Mouse (Mus musculus): ENCODE results near the gene Exosc8. TPM values are rescaled to one million over a fixed set of nuclear protein-coding genes. Genes with fewer than 3 reads are reported as not detected.

Exosc8 gene
- polyA plus RNA-seq, 1 experiment from 2014 or later = 119 TPM

- Histone ChIP-seq H3K27me3 (ENCODE audit: control insufficient read depth, insufficient read depth, low read depth, low read length) (no peaks in the 10 kb centered on the region), H3K4me2 (ENCODE audit: low read depth, low read length) (peak overlapping the region; percentile 42), H3K4me3 (ENCODE audit: low read length) (peak overlapping the region; percentile 27), H3K9ac (ENCODE audit: low read length) (no peak overlapping the region), H3K9me3 (ENCODE audit: control insufficient read depth, low read length) (no peaks in the 10 kb centered on the region), H3K27ac (ENCODE audit: low read length) (no peak overlapping the region), H3K4me1 (replicated peaks; ENCODE audit: control insufficient read depth, insufficient read depth, low read length) (peaks cover 12% of the 10 kb centered on the region), H3K36me3 (ENCODE audit: control insufficient read depth, insufficient read depth, low read length) (no peaks in the 10 kb centered on the region)
- no peak for ATAC-seq (ENCODE audit: low read depth)
- WGBS = 51% methylated on average over 18 of the region's 18 CpGs
Observed at GRCm38 (mm10) chr3:54764418-54764817, 29.2 kb upstream of the Exosc8 start.

- ATAC-seq (ENCODE audit: low read depth) = peak; percentile 65
- Histone ChIP-seq H3K4me2 (ENCODE audit: low read depth, low read length) (no peak overlapping the region), H3K9ac (ENCODE audit: low read length) (no peak overlapping the region), H3K9me3 (ENCODE audit: control insufficient read depth, low read length) (no peaks in the 10 kb centered on the region), H3K36me3 (ENCODE audit: control insufficient read depth, insufficient read depth, low read length) (no peaks in the 10 kb centered on the region), H3K4me3 (ENCODE audit: low read length) (no peak overlapping the region), H3K4me1 (replicated peaks; ENCODE audit: control insufficient read depth, insufficient read depth, low read length) (peaks cover 24% of the 10 kb centered on the region), H3K27ac (ENCODE audit: low read length) (no peak overlapping the region), H3K27me3 (ENCODE audit: control insufficient read depth, insufficient read depth, low read depth, low read length) (no peaks in the 10 kb centered on the region)
- 70% methylated on average over 1 of the region's 1 CpGs for WGBS
Observed at GRCm38 (mm10) chr3:54761258-54761657, 26.1 kb upstream of the Exosc8 start.

- Histone ChIP-seq H3K27me3 (ENCODE audit: control insufficient read depth, insufficient read depth, low read depth, low read length) (no peaks in the 10 kb centered on the region), H3K9me3 (ENCODE audit: control insufficient read depth, low read length) (no peaks in the 10 kb centered on the region), H3K27ac (ENCODE audit: low read length) (peak overlapping the region; percentile 6; the same call in 1 of the 2 replicates), H3K4me1 (replicated peaks; ENCODE audit: control insufficient read depth, insufficient read depth, low read length) (peaks cover 26% of the 10 kb centered on the region), H3K36me3 (ENCODE audit: control insufficient read depth, insufficient read depth, low read length) (no peaks in the 10 kb centered on the region), H3K9ac (ENCODE audit: low read length) (no peak overlapping the region), H3K4me2 (ENCODE audit: low read depth, low read length) (no peak overlapping the region), H3K4me3 (ENCODE audit: low read length) (no peak overlapping the region)
- 36% methylated on average over 15 of the region's 15 CpGs for WGBS
- peak; percentile 36; the same call in 1 of the 2 replicates for ATAC-seq (ENCODE audit: low read depth)
Observed at GRCm38 (mm10) chr3:54760321-54761115, 25.3 kb upstream of the Exosc8 start.

GRCm38 (mm10) chr3:54759211-54759610 lies 24.0 kb upstream of the Exosc8 start:
- Histone ChIP-seq H3K9me3 (ENCODE audit: control insufficient read depth, low read length) (no peaks in the 10 kb centered on the region), H3K36me3 (ENCODE audit: control insufficient read depth, insufficient read depth, low read length) (no peaks in the 10 kb centered on the region), H3K4me1 (replicated peaks; ENCODE audit: control insufficient read depth, insufficient read depth, low read length) (peaks cover 32% of the 10 kb centered on the region), H3K9ac (ENCODE audit: low read length) (no peak overlapping the region), H3K27ac (ENCODE audit: low read length) (no peak overlapping the region), H3K4me3 (ENCODE audit: low read length) (no peak overlapping the region), H3K4me2 (ENCODE audit: low read depth, low read length) (no peak overlapping the region), H3K27me3 (ENCODE audit: control insufficient read depth, insufficient read depth, low read depth, low read length) (no peaks in the 10 kb centered on the region; the same call in 1 of the 2 replicates)
- no peak for ATAC-seq (ENCODE audit: low read depth)
- WGBS = 60% methylated on average over 9 of the region's 9 CpGs

GRCm38 (mm10) chr3:54757446-54757845 lies 22.3 kb upstream of the Exosc8 start:
- Histone ChIP-seq H3K36me3 (ENCODE audit: control insufficient read depth, insufficient read depth, low read length) (no peaks in the 10 kb centered on the region), H3K4me2 (ENCODE audit: low read depth, low read length) (peak overlapping the region; percentile 37), H3K4me3 (ENCODE audit: low read length) (no peak overlapping the region), H3K9me3 (ENCODE audit: control insufficient read depth, low read length) (no peaks in the 10 kb centered on the region), H3K27me3 (ENCODE audit: control insufficient read depth, insufficient read depth, low read depth, low read length) (no peaks in the 10 kb centered on the region; the same call in 1 of the 2 replicates), H3K9ac (ENCODE audit: low read length) (no peak overlapping the region), H3K4me1 (replicated peaks; ENCODE audit: control insufficient read depth, insufficient read depth, low read length) (peaks cover 29% of the 10 kb centered on the region), H3K27ac (ENCODE audit: low read length) (no peak overlapping the region)
- WGBS = 52% methylated on average over 8 of the region's 8 CpGs
- no peak for ATAC-seq (ENCODE audit: low read depth)

GRCm38 (mm10) chr3:54756058-54756457 lies 20.9 kb upstream of the Exosc8 start:
- 0% methylated on average over 11 of the region's 11 CpGs for WGBS
- H3K36me3 ChIP-seq (ENCODE audit: control insufficient read depth, insufficient read depth, low read length) = peaks cover under 1% of the 10 kb centered on the region
- H3K4me1 ChIP-seq (replicated peaks; ENCODE audit: control insufficient read depth, insufficient read depth, low read length) = peaks cover 29% of the 10 kb centered on the region
- H3K4me3 ChIP-seq (ENCODE audit: low read length) = peak overlapping the region; percentile 82
- peak overlapping the region; percentile 88 for H3K27ac ChIP-seq (ENCODE audit: low read length)
- peak; percentile 76 for ATAC-seq (ENCODE audit: low read depth)
- H3K9me3 ChIP-seq (ENCODE audit: control insufficient read depth, low read length) = no peaks in the 10 kb centered on the region
- H3K9ac ChIP-seq (ENCODE audit: low read length) = peak overlapping the region; percentile 85
- H3K4me2 ChIP-seq (ENCODE audit: low read depth, low read length) = peak overlapping the region; percentile 98
- H3K27me3 ChIP-seq (ENCODE audit: control insufficient read depth, insufficient read depth, low read depth, low read length) = no peaks in the 10 kb centered on the region; the same call in 1 of the 2 replicates

- H3K9me3 ChIP-seq (ENCODE audit: control insufficient read depth, low read length) = no peaks in the 10 kb centered on the region
- H3K4me1 ChIP-seq (replicated peaks; ENCODE audit: control insufficient read depth, insufficient read depth, low read length) = peaks cover 22% of the 10 kb centered on the region
- peaks cover 6% of the 10 kb centered on the region for H3K36me3 ChIP-seq (ENCODE audit: control insufficient read depth, insufficient read depth, low read length)
- ATAC-seq (ENCODE audit: low read depth) = peak; percentile 90
- H3K4me2 ChIP-seq (ENCODE audit: low read depth, low read length) = peak within 1 kb of the TSS; percentile 98
- peak within 1 kb of the TSS; percentile 85 for H3K9ac ChIP-seq (ENCODE audit: low read length)
- H3K27ac ChIP-seq (ENCODE audit: low read length) = peak within 1 kb of the TSS; percentile 88
- peak within 1 kb of the TSS; percentile 82 for H3K4me3 ChIP-seq (ENCODE audit: low read length)
- under 1% methylated on average over 40 of the region's 66 CpGs for WGBS
- no peaks in the 10 kb centered on the region; the same call in 1 of the 2 replicates for H3K27me3 ChIP-seq (ENCODE audit: control insufficient read depth, insufficient read depth, low read depth, low read length)
Observed at GRCm38 (mm10) chr3:54755145-54756041, 20.2 kb upstream of the Exosc8 start, which contains the start of gene Smad9. Smad9 (plus strand) TSS chr3:54755582.

- Histone ChIP-seq H3K9me3 (ENCODE audit: control insufficient read depth, low read length) (no peaks in the 10 kb centered on the region), H3K36me3 (ENCODE audit: control insufficient read depth, insufficient read depth, low read length) (peaks cover 21% of the 10 kb centered on the region), H3K4me2 (ENCODE audit: low read depth, low read length) (no peak overlapping the region), H3K27me3 (ENCODE audit: control insufficient read depth, insufficient read depth, low read depth, low read length) (no peaks in the 10 kb centered on the region; the same call in 1 of the 2 replicates), H3K9ac (ENCODE audit: low read length) (no peak overlapping the region), H3K27ac (ENCODE audit: low read length) (no peak overlapping the region), H3K4me1 (replicated peaks; ENCODE audit: control insufficient read depth, insufficient read depth, low read length) (peaks cover 20% of the 10 kb centered on the region), H3K4me3 (ENCODE audit: low read length) (no peak overlapping the region)
- 61% methylated on average over 4 of the region's 4 CpGs for WGBS
- ATAC-seq (ENCODE audit: low read depth) = no peak
Observed at GRCm38 (mm10) chr3:54753411-54753810, 18.2 kb upstream of the Exosc8 start.

- WGBS = 55% methylated on average over 5 of the region's 5 CpGs
- Histone ChIP-seq H3K4me1 (replicated peaks; ENCODE audit: control insufficient read depth, insufficient read depth, low read length) (no peaks in the 10 kb centered on the region), H3K27me3 (ENCODE audit: control insufficient read depth, insufficient read depth, low read depth, low read length) (no peaks in the 10 kb centered on the region), H3K9ac (ENCODE audit: low read length) (no peak overlapping the region), H3K4me2 (ENCODE audit: low read depth, low read length) (no peak overlapping the region), H3K36me3 (ENCODE audit: control insufficient read depth, insufficient read depth, low read length) (peaks cover 65% of the 10 kb centered on the region), H3K27ac (ENCODE audit: low read length) (no peak overlapping the region), H3K4me3 (ENCODE audit: low read length) (no peak overlapping the region), H3K9me3 (ENCODE audit: control insufficient read depth, low read length) (no peaks in the 10 kb centered on the region)
- peak; percentile 20; the same call in 1 of the 2 replicates for ATAC-seq (ENCODE audit: low read depth)
Observed at GRCm38 (mm10) chr3:54745799-54746198, 10.6 kb upstream of the Exosc8 start.
